Mouse (Mus musculus) gastrocnemius, postnatal 36 days (tissue): ENCODE results near the gene Gm13212. TPM values are rescaled to one million over a fixed set of nuclear protein-coding genes. Genes with fewer than 3 reads are reported as not detected.

ENCODE experiments used
- total RNA-seq, 2 experiments: library from RNA; stranded (reverse); gene quantifications; 2 replicates each; pipeline ENCODE4 v1.2.3; 2021

Gene Gm13212
- total RNA-seq, 2 experiments from 2014 or later: 0.18 to 0.30 TPM

Other genes with a start within 250 kb of the Gm13212 start
- under 1 TPM in 1 of 2 experiments, not detected in 1; 0.07 TPM for gene Zfp990, start 74.4 kb upstream of the Gm13212 start, total RNA-seq
- gene Zfp980, start 85.5 kb downstream of the Gm13212 start, total RNA-seq: under 1 TPM in 1 of 2 experiments, not detected in 1; 0.07 TPM